8 mouse cellular contexts compared by ENCODE assay signal in the genomic region with DNA sequence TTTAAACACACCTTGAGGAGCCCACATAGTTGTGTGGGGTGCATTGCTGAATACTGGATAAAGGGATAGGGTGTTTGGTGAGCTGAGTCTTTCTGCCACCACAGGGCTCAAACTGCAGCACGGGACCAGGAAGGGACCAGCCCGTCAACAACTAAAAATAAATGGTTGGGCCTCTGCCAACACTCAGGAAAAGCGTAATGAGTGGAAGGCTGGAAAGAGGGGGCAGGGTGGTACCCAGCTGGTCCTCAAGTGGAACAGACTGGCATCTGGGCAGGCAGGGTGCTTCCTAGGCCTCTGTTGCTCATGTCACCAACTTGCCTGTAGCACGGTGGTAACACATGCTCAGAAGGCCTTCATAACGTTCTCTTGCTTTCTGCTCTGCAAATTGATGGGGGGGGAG. TPM values are rescaled to one million over a fixed set of nuclear protein-coding genes. Genes with fewer than 3 reads are reported as not detected.
DNase-seq lines count a peak whose midpoint lies in the region; ATAC-seq and TF ChIP-seq lines count a peak whose summit lies in the region.
"Had no signal": no experiment of that assay in that cellular context is flagged by ENCODE, and none has a peak within 500 bp of the region (broad histone marks: within the 10 kb centered on the region; RNA-seq: fewer than 3 reads in every experiment).

No protein-coding gene starts in this region.

- peaks cover 87% of the 10 kb centered on the region for H3K4me1 ChIP-seq in liver, embryonic 12.5 days
- peaks cover 23% of the 10 kb centered on the region for H3K4me1 ChIP-seq in liver, postnatal 0 days (ENCODE audit: insufficient read depth)
- peaks cover 45% of the 10 kb centered on the region for H3K4me1 ChIP-seq in heart, adult 2 months (ENCODE audit: control insufficient read depth, insufficient read depth, low read length)
- peaks cover 66% of the 10 kb centered on the region for H3K4me1 ChIP-seq in stomach, embryonic 16.5 days (ENCODE audit: control insufficient read depth, insufficient read depth, low read length)

- no peaks in the 10 kb centered on the region; the same call in 1 of the 2 replicates for H3K27me3 ChIP-seq in liver, embryonic 12.5 days (replicated peaks)
- H3K27me3 ChIP-seq in liver, postnatal 0 days (ENCODE audit: insufficient read depth, low read length): no peaks in the 10 kb centered on the region
- H3K27me3 ChIP-seq in heart, adult 2 months (ENCODE audit: control insufficient read depth, insufficient read depth, low read length): no peaks in the 10 kb centered on the region
- H3K27me3 ChIP-seq in stomach, embryonic 16.5 days (ENCODE audit: control insufficient read depth, insufficient read depth, low read length): no peaks in the 10 kb centered on the region
- H3K27me3 ChIP-seq: midbrain, embryonic 15.5 days had no signal

- no peak for TF ChIP-seq CTCF in liver, postnatal 0 days (IDR thresholded peaks at IDR 0.05; ENCODE audit: low read depth)
- no peak for TF ChIP-seq CTCF in heart, adult 2 months (IDR thresholded peaks at IDR 0.05)

- 78% methylated on average over 5 of the region's 5 CpGs for WGBS in liver, embryonic 12.5 days (ENCODE audit: insufficient replicate concordance)
- WGBS in liver, postnatal 0 days (ENCODE audit: insufficient replicate concordance): 68% methylated on average over 5 of the region's 5 CpGs
- WGBS in heart, adult 2 months: 13% methylated on average over 5 of the region's 5 CpGs
- WGBS in stomach, embryonic 16.5 days: 48% methylated on average over 5 of the region's 5 CpGs

- no peak overlapping the region for H3K4me3 ChIP-seq in liver, embryonic 12.5 days
- no peak overlapping the region for H3K4me3 ChIP-seq in liver, postnatal 0 days (ENCODE audit: low read depth, low read length)
- H3K4me3 ChIP-seq in heart, adult 2 months: no peak overlapping the region
- no peak overlapping the region for H3K4me3 ChIP-seq in stomach, embryonic 16.5 days (replicated peaks; ENCODE audit: low read length)
- H3K4me3 ChIP-seq: midbrain, embryonic 15.5 days had no signal

- H3K9me3 ChIP-seq in liver, embryonic 12.5 days (replicated peaks): no peaks in the 10 kb centered on the region
- no peaks in the 10 kb centered on the region for H3K9me3 ChIP-seq in liver, postnatal 0 days (ENCODE audit: low read length)
- no peaks in the 10 kb centered on the region for H3K9me3 ChIP-seq in stomach, embryonic 16.5 days (replicated peaks; ENCODE audit: control insufficient read depth, low read length)
- H3K9me3 ChIP-seq: midbrain, embryonic 15.5 days had no signal

- H3K27ac ChIP-seq in liver, embryonic 12.5 days: peak overlapping the region; percentile 93; the same call in 1 of the 2 replicates
- no peak overlapping the region; the same call in 1 of the 2 replicates for H3K27ac ChIP-seq in liver, postnatal 0 days (ENCODE audit: low read depth)
- H3K27ac ChIP-seq in heart, adult 2 months: peak overlapping the region; percentile 90
- H3K27ac ChIP-seq in stomach, embryonic 16.5 days (ENCODE audit: low read length): peak overlapping the region; percentile 82
- H3K27ac ChIP-seq: midbrain, embryonic 15.5 days had no signal

- no peaks in the 10 kb centered on the region for H3K79me2 ChIP-seq in heart, adult 2 months (replicated peaks; ENCODE audit: control insufficient read depth, insufficient read depth, low read length)

- no peak for TF ChIP-seq POLR2A in heart, adult 2 months (IDR thresholded peaks at IDR 0.05; ENCODE audit: insufficient read depth, low read depth, low read length)

- H3K36me3 ChIP-seq in liver, embryonic 12.5 days: peaks cover 3% of the 10 kb centered on the region; the same call in 1 of the 2 replicates
- no peaks in the 10 kb centered on the region for H3K36me3 ChIP-seq in liver, postnatal 0 days (replicated peaks; ENCODE audit: insufficient read depth, low read length)
- peaks cover 9% of the 10 kb centered on the region for H3K36me3 ChIP-seq in heart, adult 2 months (ENCODE audit: control insufficient read depth, insufficient read depth, low read length)
- H3K36me3 ChIP-seq in stomach, embryonic 16.5 days (ENCODE audit: control insufficient read depth, insufficient read depth, low read length): no peaks in the 10 kb centered on the region
- H3K36me3 ChIP-seq: midbrain, embryonic 15.5 days had no signal

- ATAC-seq in liver, embryonic 12.5 days: no peak
- no peak for ATAC-seq in liver, postnatal 0 days
- no peak for ATAC-seq in stomach, embryonic 16.5 days (ENCODE audit: insufficient read depth, low FRiP score)
- ATAC-seq: midbrain, embryonic 15.5 days had no signal

- TF ChIP-seq EP300 in liver, postnatal 0 days (IDR thresholded peaks at IDR 0.05; ENCODE audit: low read depth): no peak
- peak; percentile 15; the same call in 1 of the 2 replicates for TF ChIP-seq EP300 in heart, adult 2 months (IDR thresholded peaks at IDR 0.05; ENCODE audit: insufficient read depth, low read depth, low read length)

- intact Hi-C loops in heart, adult 2 months (cut with DNase I): loop anchor here (2.0 to 5.0 kb wide), 3 partner anchors 19 to 37 kb away; no protein-coding TSS in a partner anchor

- H3K9ac ChIP-seq in liver, embryonic 12.5 days: 0 out of 2 replicates have a peak overlapping the region, but pooled peaks have one; percentile 45
- H3K9ac ChIP-seq in liver, postnatal 0 days (replicated peaks): no peak overlapping the region
- H3K9ac ChIP-seq in heart, adult 2 months (ENCODE audit: low read depth, low read length): peak overlapping the region; percentile 4
- peak overlapping the region; percentile 57; the same call in 1 of the 2 replicates for H3K9ac ChIP-seq in stomach, embryonic 16.5 days (ENCODE audit: low read length)
- H3K9ac ChIP-seq: midbrain, embryonic 15.5 days had no signal

- DNase-seq in liver, postnatal 0 days: no peak
- peak in 1 of 2 experiments; percentile 62 for DNase-seq in heart, adult 2 months
- peak; percentile 46 for DNase-seq in kidney, postnatal 14 days
- no peak for DNase-seq in frontal cortex, postnatal 36 days (ENCODE audit: low spot score in 2 of 2)
- no peak for DNase-seq in spleen, postnatal 14 days (ENCODE audit: low spot score in 2 of 2)

- no peak overlapping the region for H3K4me2 ChIP-seq in liver, embryonic 12.5 days
- no peak overlapping the region for H3K4me2 ChIP-seq in liver, postnatal 0 days (ENCODE audit: low read depth, low read length)
- H3K4me2 ChIP-seq in stomach, embryonic 16.5 days (ENCODE audit: low read depth, low read length): no peak overlapping the region
- H3K4me2 ChIP-seq: midbrain, embryonic 15.5 days had no signal

RNA-seq across cellular contexts. Expression of a gene that starts 56.5 kb away (rescaled TPM):
- polyA plus RNA-seq in liver, embryonic 12.5 days (2016; fragmentation: Nextera tagmentation; extraction: Ambion mirVana): 37.6 and 40.0 TPM in 2 replicates
- polyA plus RNA-seq in liver, postnatal 0 days (2015; fragmentation: Nextera tagmentation; extraction: Ambion mirVana): 36.2 and 39.1 TPM in 2 replicates
- total RNA-seq in heart, adult 2 months (2021): 10 to 100 TPM; 19.7 to 22.7 TPM
- 46.2 and 46.7 TPM in 2 replicates for polyA plus RNA-seq in heart, adult 2 months (2012; rRNA removed)
- 31.2 and 36.1 TPM in 2 replicates for polyA plus RNA-seq in stomach, embryonic 16.5 days (2015; fragmentation: Nextera tagmentation; extraction: Ambion mirVana)
